Mouse (Mus musculus) midbrain, embryonic 12.5 days (tissue): Measurements from ENCODE around the gene Ets2. TPM values are rescaled to one million over a fixed set of nuclear protein-coding genes. Genes with fewer than 3 reads are reported as not detected.

Experiments
- ATAC-seq: fragments of 200-750 bp; cut with Nextera tagmentation; 2 replicates; pipeline ENCODE4 v1.8.0; 2017; ENCODE audit warnings: low read depth, moderate TSS enrichment, moderate library complexity; ENCODE audit not compliant: low FRiP score
- H3K27ac ChIP-seq: fragments of 300-500 bp; sonication (generic); replicated peaks from 2 replicates; pipeline ENCODE4 v1.5.1; 2016; ENCODE audit warnings: mild to moderate bottlenecking
- H3K27me3 ChIP-seq: fragments of 300-500 bp; sonication (generic); 2 replicates; pipeline ENCODE4 v1.6.1; 2016; ENCODE audit warnings: mild to moderate bottlenecking
- H3K36me3 ChIP-seq: fragments of 300-500 bp; sonication (generic); 2 replicates; pipeline ENCODE4 v1.6.1; 2016
- H3K4me1 ChIP-seq: fragments of 300-500 bp; sonication (generic); 2 replicates; pipeline ENCODE4 v1.6.1; 2016
- H3K4me2 ChIP-seq: fragments of 300-500 bp; sonication (generic); replicated peaks from 2 replicates; pipeline ENCODE4 v1.6.1; 2016; ENCODE audit warnings: mild to moderate bottlenecking, moderate library complexity
- H3K4me3 ChIP-seq: fragments of 300-500 bp; sonication (generic); 2 replicates; pipeline ENCODE4 v1.5.1; 2016; ENCODE audit warnings: mild to moderate bottlenecking
- H3K9ac ChIP-seq: fragments of 300-500 bp; sonication (generic); replicated peaks from 2 replicates; pipeline ENCODE4 v1.6.1; 2016; ENCODE audit warnings: mild to moderate bottlenecking, moderate library complexity
- H3K9me3 ChIP-seq: fragments of 300-500 bp; sonication (generic); 2 replicates; pipeline ENCODE4 v1.6.1; 2016; ENCODE audit warnings: mild to moderate bottlenecking
- WGBS: fragments of 180-500 bp; shearing (Covaris S2); methylation state at CpG from one replicate; pipeline ENCODE4 v1.1.7; 2016; 5-methylcytosine and 5-hydroxymethylcytosine counted together
- polyA plus RNA-seq: library from polyadenylated mRNA; unstranded; fragments of >200 nt; fragmentation: Nextera tagmentation; extraction: Ambion mirVana; gene quantifications from 2 replicates; pipeline ENCODE4 v1.2.1, GENCODE M21; 2016

Ets2 gene
- polyA plus RNA-seq = 16.0 and 21.2 TPM in 2 replicates

DNA sequence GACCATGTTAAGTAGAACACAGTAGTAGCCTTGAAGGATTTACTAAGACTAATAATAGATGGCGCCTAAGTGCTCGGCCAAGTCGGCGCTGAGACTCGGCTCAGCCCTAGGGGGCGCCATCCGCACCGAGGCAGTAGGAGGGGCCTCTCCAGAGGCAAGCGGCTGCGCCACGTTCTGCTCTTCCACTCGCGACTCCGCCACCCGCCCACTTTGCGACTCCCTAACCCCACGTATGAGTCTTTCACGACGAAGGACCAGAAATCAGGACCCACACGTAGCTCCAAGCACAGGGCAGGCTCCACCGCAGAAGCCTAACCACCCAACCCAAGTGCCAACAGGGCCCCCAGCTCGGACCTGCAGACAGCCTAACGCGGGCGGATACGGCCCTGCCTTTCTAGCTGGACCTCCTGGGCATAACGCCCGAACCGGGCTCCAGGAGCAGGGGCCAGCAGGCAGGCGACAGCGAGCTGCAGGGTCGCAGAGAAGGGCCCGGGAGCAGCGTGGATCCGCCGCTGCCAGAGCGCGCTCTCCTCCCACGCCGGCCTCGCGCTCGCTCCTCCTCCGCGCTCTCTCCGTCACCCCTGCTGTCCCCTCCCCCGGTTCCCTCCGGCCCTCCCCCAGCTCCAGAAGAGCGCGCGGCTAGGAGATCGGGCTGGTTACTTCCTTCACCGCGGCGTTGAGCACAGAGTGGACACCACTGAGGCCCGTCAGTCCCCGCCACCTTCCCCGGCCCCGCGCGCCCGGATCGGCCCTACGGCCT lies at the start of gene Ets2:
Gene Ets2 (plus strand): TSS at position 274 of the 760 bp plus-strand sequence.
- peak within 1 kb of the TSS; percentile 93 for H3K4me2 ChIP-seq

DNA sequence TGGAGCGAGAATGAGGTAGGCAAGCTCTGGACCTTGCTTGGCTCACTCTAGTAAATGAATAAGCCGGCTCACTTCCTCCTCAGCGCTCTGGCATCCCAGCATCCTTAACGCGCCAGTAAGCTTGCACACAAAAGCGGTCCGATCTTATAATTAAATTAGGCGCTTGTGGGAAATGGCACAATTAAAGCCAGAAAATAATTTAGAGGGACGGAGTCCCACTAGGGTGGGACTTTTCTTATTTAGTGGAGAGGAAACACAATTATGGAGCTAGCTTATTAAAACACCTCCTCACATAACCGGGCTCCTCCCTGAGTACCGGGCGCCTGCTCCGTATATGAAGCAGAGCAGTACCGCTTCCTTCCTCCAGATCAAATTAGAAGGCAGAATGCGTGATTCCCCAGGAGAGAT lies 47.7 kb upstream of the Ets2 start:
- H3K36me3 ChIP-seq = no peaks in the 10 kb centered on the region
- H3K27me3 ChIP-seq = no peaks in the 10 kb centered on the region
- no peak overlapping the region for H3K9ac ChIP-seq
- no peak overlapping the region for H3K27ac ChIP-seq
- WGBS = 85% methylated on average over 15 of the region's 15 CpGs
- no peak overlapping the region for H3K4me2 ChIP-seq
- H3K4me1 ChIP-seq = no peaks in the 10 kb centered on the region
- H3K9me3 ChIP-seq = peaks cover 8% of the 10 kb centered on the region; the same call in 1 of the 2 replicates
- H3K4me3 ChIP-seq = no peak overlapping the region
- ATAC-seq = no peak

More for the DNA sequence above, at the start of gene Ets2:
- peaks cover 9% of the 10 kb centered on the region; the same call in 1 of the 2 replicates for H3K4me1 ChIP-seq
- under 1% methylated on average over 63 of the region's 64 CpGs for WGBS
- H3K4me3 ChIP-seq = peak within 1 kb of the TSS; percentile 80
- peak within 1 kb of the TSS; percentile 92 for H3K9ac ChIP-seq
- H3K9me3 ChIP-seq = no peaks in the 10 kb centered on the region
- H3K36me3 ChIP-seq = no peaks in the 10 kb centered on the region
- peak within 1 kb of the TSS; percentile 78 for H3K27ac ChIP-seq
- ATAC-seq = peak; percentile 94
- no peaks in the 10 kb centered on the region; the same call in 1 of the 2 replicates for H3K27me3 ChIP-seq

DNA sequence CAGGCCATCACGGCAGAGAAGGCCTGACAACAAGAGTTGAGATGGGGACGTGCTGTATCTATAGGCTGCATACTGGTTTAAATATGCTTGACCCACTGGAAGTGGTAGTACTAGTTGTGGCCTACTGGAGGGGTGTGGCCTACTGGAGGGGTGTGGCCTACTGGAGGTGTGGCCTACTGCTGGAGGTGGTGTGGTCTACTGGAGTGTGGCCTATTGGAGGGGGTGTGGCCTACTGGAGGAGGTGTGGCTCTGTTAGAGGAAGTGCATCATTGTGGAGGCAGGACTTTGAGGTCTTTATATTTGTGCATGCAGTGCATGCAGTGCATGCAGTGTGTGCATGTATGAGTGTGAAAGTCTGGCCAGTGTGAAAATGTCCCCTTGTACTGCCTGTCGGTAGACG lies 45.3 kb upstream of the Ets2 start:
- no peak overlapping the region for H3K4me3 ChIP-seq
- no peaks in the 10 kb centered on the region for H3K4me1 ChIP-seq
- no peaks in the 10 kb centered on the region for H3K36me3 ChIP-seq
- H3K9ac ChIP-seq = no peak overlapping the region
- WGBS = 92% methylated on average over 4 of the region's 4 CpGs
- no peak overlapping the region for H3K4me2 ChIP-seq
- H3K27me3 ChIP-seq = no peaks in the 10 kb centered on the region; the same call in none of the 2 replicates
- ATAC-seq = no peak
- H3K27ac ChIP-seq = no peak overlapping the region
- peaks cover 8% of the 10 kb centered on the region; the same call in 1 of the 2 replicates for H3K9me3 ChIP-seq

DNA sequence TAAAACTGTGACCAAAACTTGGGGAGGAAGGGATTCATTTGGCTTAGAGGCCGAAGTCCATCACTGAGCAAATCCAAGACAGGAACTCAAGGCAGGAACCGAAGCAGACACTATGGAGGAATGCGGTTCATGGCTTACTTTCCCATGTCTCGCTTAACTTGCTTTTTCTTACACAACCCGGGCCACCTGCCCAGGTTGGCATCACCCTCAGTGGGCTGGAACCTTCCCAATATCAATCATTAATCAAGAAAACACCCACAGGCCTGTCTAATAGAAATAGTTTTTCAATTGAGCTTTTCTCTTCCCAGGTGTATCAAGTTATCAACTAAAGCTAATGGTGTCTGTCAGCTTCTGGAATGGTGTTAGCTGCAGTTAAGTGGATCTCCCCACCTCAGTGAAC lies 44.7 kb upstream of the Ets2 start:
- H3K9ac ChIP-seq = no peak overlapping the region
- H3K9me3 ChIP-seq = peaks cover 8% of the 10 kb centered on the region; the same call in 1 of the 2 replicates
- ATAC-seq = no peak
- no peak overlapping the region for H3K4me2 ChIP-seq
- H3K27ac ChIP-seq = no peak overlapping the region
- no peaks in the 10 kb centered on the region; the same call in none of the 2 replicates for H3K27me3 ChIP-seq
- H3K4me3 ChIP-seq = no peak overlapping the region
- H3K36me3 ChIP-seq = no peaks in the 10 kb centered on the region
- 95% methylated on average over 5 of the region's 5 CpGs for WGBS
- no peaks in the 10 kb centered on the region for H3K4me1 ChIP-seq

DNA sequence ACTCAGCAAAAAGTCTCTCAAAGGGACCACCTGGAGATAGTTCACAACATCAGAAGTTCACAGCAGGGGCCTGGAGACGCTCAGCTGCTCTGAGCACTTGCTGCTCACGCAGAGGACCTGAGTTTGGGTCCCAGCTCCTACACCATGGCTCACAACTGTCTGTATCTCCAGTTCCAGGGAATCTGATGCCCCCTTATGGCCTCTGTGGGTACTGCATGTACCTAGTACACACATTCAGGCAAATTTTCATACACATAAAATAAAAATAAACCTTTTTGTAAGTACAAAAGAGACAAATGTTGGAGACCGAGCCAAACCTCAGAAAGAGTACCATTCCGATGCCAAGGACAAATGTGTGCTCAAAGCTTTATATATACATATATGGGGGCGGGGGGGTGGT lies 44.1 kb upstream of the Ets2 start:
- Histone ChIP-seq H3K4me1 (no peaks in the 10 kb centered on the region), H3K36me3 (no peaks in the 10 kb centered on the region), H3K9me3 (peaks cover 8% of the 10 kb centered on the region; the same call in 1 of the 2 replicates), H3K9ac (no peak overlapping the region), H3K4me2 (no peak overlapping the region), H3K27me3 (no peaks in the 10 kb centered on the region; the same call in none of the 2 replicates), H3K27ac (no peak overlapping the region), H3K4me3 (no peak overlapping the region)
- WGBS = 90% methylated on average over 5 of the region's 5 CpGs
- no peak for ATAC-seq

DNA sequence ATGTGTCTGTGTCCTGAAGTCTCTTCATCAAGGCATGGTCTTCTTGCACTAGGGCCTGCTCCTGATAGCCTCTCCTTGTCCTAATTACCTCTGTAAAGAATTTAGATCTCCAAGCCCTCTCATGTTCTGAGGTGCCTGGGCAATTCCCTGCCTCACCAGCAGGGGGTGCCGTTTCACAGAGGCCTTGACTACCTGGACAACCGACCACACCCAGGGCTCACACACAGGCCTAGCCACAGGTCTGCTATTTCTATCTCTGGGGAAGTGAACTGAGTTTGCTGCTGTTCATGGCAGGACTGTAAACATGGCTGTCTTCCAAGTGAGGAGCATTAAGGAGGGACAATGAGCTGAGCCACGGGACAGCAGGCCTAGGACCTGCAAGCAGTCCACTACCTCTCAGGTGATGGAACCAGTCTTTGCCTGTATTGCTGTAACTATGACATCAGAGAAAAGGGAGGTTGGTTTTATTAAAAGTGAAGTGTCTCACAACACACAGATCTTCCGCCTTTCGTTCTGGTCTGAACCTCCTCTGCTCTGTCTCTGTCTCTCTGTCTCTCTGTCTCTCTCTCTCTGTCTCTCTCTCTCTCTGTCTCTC lies 42.9 kb upstream of the Ets2 start:
- H3K27ac ChIP-seq = no peak overlapping the region
- H3K4me3 ChIP-seq = no peak overlapping the region
- H3K4me2 ChIP-seq = no peak overlapping the region
- H3K9me3 ChIP-seq = peaks cover 8% of the 10 kb centered on the region; the same call in 1 of the 2 replicates
- no peak for ATAC-seq
- H3K36me3 ChIP-seq = no peaks in the 10 kb centered on the region
- no peaks in the 10 kb centered on the region for H3K4me1 ChIP-seq
- no peak overlapping the region for H3K9ac ChIP-seq
- WGBS = 61% methylated on average over 5 of the region's 5 CpGs
- H3K27me3 ChIP-seq = no peaks in the 10 kb centered on the region; the same call in none of the 2 replicates

DNA sequence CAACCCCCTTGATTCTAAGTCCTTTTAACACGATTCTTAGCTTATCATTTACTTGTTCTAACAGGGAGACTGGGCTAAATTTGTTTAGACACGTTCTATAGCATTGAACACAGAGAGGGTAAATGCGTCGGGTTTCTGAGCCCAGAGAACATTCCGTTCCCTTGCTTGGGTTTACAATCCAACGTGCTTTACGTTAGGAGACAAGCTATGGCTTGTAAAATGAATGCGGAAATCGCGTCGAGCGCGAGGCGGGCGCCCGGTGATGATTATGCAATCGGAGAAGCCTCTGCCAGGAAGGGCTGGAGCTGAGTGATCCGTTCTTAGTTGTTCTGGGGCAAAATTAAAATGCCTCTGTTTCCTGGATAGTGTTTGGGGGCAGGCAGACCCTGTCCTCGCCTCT lies 42.4 kb upstream of the Ets2 start:
- no peaks in the 10 kb centered on the region for H3K4me1 ChIP-seq
- H3K4me3 ChIP-seq = no peak overlapping the region
- H3K9me3 ChIP-seq = peaks cover 8% of the 10 kb centered on the region; the same call in 1 of the 2 replicates
- no peak overlapping the region for H3K27ac ChIP-seq
- no peak for ATAC-seq
- 87% methylated on average over 19 of the region's 19 CpGs for WGBS
- no peak overlapping the region for H3K4me2 ChIP-seq
- no peaks in the 10 kb centered on the region; the same call in none of the 2 replicates for H3K27me3 ChIP-seq
- H3K36me3 ChIP-seq = no peaks in the 10 kb centered on the region
- no peak overlapping the region for H3K9ac ChIP-seq

DNA sequence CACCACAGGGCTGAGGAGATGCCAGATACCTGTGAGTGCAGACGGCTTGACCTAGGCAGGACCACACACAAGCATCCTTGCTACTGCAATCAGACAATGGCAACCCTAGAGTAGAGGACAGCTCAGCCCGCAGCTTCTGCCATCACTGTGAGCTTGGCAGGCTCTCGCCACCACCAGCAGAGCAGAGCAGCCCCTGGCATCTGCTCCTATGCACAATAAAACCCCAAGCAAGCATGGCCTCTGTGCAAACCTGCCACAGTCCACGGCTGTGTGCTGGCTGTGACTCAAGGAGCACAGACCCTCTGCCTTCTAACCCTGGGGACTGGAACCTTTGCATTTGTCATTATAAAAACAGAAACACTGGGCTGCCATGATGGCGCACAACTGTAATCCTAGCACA lies 41.0 kb upstream of the Ets2 start:
- Histone ChIP-seq H3K9ac (no peak overlapping the region), H3K27ac (no peak overlapping the region), H3K4me2 (no peak overlapping the region), H3K27me3 (no peaks in the 10 kb centered on the region; the same call in none of the 2 replicates), H3K36me3 (no peaks in the 10 kb centered on the region), H3K9me3 (peaks cover 8% of the 10 kb centered on the region; the same call in 1 of the 2 replicates), H3K4me1 (no peaks in the 10 kb centered on the region), H3K4me3 (no peak overlapping the region)
- 88% methylated on average over 5 of the region's 5 CpGs for WGBS
- no peak for ATAC-seq

DNA sequence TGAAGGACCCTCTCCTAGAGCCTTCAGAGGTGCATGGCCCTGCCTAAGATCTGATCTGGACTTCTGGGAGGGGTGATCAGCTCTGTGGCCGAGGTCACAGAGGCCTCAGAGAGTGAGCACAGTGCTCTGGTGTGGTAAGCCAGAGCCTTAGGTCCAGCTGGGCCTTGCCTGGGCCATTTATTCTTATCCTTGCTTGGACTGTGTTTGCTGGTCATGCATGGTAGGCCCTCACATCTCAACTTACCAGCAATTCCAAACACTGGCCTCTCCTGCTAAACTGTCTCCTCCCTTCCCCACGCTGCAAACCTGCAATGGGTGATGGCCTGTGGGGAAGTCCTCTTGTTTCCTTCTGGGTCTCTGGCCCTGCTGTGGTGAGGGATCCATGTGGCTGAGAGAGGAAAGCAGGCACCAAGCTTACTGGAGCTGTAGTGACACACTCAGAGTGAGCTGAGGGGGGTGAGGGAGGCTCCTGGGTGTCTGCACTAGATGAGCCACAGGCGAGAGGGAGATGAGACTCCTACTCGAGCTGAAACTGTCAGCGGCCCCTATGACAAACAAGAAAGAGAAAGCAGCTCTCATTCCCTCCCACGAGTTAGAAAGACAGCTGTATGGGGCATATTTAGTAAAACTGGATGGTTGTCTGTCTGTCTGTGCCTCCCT lies 36.3 kb upstream of the Ets2 start:
- H3K36me3 ChIP-seq = no peaks in the 10 kb centered on the region
- H3K9ac ChIP-seq = no peak overlapping the region
- ATAC-seq = no peak
- H3K4me3 ChIP-seq = no peak overlapping the region
- H3K27me3 ChIP-seq = no peaks in the 10 kb centered on the region; the same call in 1 of the 2 replicates
- peaks cover 6% of the 10 kb centered on the region; the same call in 1 of the 2 replicates for H3K4me1 ChIP-seq
- H3K4me2 ChIP-seq = no peak overlapping the region
- 77% methylated on average over 6 of the region's 6 CpGs for WGBS
- H3K9me3 ChIP-seq = no peaks in the 10 kb centered on the region
- H3K27ac ChIP-seq = no peak overlapping the region

DNA sequence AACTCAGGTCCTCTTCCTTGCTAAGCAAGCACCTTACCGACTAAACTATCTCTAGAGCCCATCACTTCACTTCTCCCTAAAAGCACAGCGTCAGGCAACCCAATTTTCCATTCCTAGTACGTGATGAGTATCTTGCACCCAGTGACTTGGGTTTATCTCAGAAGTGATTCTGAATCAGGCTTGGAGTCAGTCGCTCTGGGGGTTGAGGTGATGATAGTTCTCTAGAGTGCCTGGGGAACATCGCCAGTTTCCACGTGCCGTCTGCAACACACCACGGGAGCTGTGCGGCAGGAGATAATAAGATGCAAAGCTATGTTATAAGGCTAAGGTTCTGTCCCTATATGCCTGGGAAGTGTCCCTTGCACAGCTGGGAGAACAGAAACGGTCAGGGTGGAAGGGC lies 35.6 kb upstream of the Ets2 start:
- H3K4me2 ChIP-seq = no peak overlapping the region
- no peaks in the 10 kb centered on the region for H3K36me3 ChIP-seq
- H3K27me3 ChIP-seq = no peaks in the 10 kb centered on the region; the same call in 1 of the 2 replicates
- H3K9me3 ChIP-seq = no peaks in the 10 kb centered on the region
- H3K27ac ChIP-seq = no peak overlapping the region
- WGBS = 88% methylated on average over 10 of the region's 10 CpGs
- H3K4me1 ChIP-seq = peaks cover 6% of the 10 kb centered on the region; the same call in 1 of the 2 replicates
- no peak overlapping the region for H3K9ac ChIP-seq
- no peak overlapping the region for H3K4me3 ChIP-seq
- ATAC-seq = no peak

DNA sequence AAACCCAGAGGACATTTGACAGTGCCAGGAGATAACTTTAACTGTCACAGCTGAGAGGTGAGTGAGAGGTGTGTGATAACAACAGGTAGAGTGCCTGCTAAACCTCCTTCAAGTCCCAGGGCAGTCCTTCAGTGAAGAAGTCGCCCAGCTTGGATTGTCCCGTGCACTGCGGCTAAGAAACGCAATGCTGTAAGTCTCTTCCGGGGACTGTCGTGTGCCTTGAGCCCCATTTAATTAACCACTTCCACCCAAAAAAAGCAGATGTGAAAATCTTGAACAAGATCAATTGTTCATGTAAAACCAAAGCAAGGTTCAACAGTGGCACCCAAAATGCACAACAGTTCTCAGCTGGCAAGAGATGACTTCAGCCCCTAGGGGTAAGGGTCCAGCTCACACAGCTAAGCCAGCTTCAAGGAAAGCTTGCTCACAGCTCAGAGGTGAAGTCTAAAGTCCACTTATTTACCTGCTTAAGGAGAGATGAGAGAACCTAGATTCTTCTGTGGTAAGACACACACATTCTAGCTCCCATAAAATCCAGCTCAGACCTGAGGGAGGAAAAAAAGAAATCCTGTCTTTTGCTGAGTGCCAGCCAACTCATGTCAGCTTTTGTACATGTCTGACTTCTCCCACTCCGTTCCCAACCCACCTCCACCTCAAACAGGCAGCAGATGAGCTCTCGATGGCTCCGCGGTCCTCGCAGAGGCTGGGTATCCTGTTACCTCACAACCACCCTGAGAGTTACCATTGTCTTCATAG lies 34.3 kb upstream of the Ets2 start:
- no peaks in the 10 kb centered on the region for H3K27me3 ChIP-seq

More for the DNA sequence above, 34.3 kb upstream of the Ets2 start:
- Histone ChIP-seq H3K27ac (no peak overlapping the region), H3K9me3 (no peaks in the 10 kb centered on the region), H3K4me1 (peaks cover 6% of the 10 kb centered on the region; the same call in 1 of the 2 replicates), H3K36me3 (no peaks in the 10 kb centered on the region), H3K4me2 (no peak overlapping the region), H3K9ac (no peak overlapping the region), H3K4me3 (no peak overlapping the region)
- 76% methylated on average over 11 of the region's 11 CpGs for WGBS
- ATAC-seq = no peak
